Mouse (Mus musculus): ENCODE data around the gene Gm48552.

Gene Gm48552

DNA sequence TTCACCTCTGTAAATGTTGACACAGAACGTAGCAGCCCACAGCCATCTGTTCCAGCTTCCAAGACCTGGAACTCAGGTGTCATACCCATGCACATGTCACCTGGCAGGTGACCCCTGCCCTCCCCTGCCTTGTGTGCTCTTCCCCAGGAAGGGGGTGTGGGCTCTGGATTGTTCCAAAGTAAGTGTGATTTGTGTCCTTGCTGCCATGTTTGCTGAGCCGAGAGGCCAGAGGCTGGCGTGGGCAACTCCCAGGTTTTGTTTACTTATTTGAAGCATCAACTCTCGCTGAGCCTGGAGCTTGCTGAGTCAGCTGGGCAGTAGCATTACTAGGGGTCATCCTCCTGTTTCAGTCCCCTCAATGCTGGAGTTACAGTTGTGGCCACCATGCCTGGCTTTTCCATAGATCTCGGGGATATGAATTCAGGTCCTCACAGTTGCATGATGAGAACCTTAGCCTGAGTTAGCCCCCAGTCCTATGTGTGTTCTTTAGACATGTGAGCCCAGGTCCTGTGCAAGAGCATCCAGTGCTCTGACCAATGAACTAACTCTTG lies at the start of gene Gm48552:
TSS of gene Gm48552 (plus strand) at position 501 of the 551 bp plus-strand sequence.
- DNase-seq (ENCODE audit: low spot score) = no peak

DNA sequence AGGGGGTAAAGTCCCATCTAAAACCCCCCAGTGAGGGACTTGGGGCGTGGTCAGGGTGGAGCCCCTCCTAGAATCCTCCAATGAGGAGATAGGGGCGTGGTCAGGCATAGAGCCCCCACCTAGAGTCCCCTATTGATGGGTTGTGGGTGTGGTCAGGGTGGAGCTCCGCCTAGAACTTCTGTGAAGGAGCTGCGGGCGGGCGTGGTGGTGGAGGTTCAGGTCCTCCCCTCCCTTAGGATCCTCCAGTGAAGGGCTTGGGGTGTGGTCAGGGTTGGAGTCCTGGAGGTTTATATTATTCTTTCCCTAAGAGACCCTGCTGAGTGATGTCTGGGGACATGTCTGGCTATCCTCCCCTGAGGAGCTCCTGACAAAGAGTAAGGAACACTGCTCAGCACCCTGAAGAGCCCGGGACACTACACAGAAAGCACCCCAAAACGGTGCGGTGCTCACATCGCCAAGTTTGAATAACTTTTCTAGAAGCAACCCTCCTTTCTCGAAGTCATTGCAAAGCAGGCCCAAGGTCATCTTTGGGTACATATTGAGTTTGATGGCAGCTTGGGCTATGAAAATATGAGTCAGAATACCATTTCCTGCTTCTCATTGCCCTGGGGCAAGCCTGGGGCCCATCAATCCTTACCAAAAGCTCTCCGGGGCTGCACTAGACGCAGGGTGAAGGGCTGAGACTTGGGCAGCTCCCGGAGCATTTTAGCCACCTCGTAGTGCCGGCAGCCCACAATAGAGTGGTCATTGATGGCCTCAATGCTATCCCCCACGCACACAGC lies 48.1 kb upstream of the Gm48552 start:
- DNase-seq (ENCODE audit: low spot score) = no peak

DNA sequence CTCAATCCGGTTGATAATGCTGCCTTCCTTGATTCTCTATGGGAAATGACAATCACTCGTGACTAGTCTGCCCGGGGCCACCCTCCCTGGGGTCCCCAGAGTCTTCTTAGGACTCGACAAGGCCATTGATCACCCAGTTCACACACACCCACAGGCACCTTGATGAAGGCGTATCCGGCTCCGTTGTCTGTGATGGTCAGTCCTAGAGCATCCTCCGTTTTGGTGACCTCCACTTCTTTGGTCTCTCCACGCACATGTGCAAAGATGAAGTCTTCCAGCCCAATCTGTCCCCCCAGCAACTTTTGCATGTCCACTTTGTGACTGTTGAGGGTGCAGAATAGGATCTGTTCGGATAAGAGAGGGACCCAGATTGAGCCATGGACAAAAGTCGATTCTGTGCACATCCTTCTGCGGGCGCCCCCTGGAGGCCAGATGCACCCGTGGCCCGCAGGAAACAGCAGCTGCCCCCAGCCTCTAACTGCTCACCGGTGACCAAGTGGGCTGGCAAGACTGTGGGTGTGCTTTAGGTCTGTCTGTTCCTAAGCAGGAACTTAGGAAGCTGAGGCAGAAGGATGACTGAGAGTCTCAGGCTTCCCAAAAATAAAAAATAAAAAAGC lies 47.4 kb upstream of the Gm48552 start:
- peak; percentile 54 for DNase-seq (ENCODE audit: low spot score)

DNA sequence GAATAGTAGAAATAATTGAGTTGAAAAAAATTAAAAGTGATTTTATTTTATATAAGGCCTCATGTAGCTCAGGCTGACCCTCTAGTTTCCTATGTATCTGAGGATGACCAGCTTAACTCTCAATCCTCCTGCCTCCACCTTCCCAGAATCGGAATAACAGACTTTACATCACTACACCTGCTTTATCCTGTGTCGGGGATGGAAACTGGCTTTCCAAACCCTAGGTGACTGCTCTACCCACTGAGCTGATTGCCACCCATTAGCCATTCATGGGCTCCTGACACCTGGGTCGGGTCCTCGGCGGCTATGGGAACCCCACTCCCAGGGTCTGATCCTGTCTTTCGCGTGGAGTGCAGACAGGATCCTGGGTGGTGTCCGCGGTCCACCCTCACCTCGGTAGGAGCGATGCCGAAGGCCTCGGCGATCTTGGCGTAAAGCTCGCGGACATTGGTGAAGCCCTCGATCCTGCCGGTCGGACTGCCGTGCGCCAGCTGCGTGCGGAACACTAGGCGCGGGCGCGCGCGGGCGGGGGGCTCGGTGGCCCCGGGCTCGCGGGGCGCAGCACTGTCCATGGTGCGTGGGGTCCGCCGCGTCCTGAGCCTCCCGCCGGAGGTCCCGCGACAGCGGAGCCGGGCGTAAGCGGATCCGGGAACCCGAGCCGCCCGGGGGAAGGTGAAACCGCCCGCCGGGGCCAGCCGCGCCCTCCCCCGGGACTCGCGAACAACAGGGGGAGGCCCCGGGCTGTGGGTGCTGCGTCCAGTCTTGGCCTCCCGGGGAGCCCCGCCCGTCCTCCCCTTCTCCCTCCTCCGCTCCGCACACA lies 45.9 kb upstream of the Gm48552 start, which contains the start of gene Gipc3:
TSS of gene Gipc3 (minus strand) at position 581 of the 820 bp plus-strand sequence.
- DNase-seq (ENCODE audit: low spot score) = no peak

DNA sequence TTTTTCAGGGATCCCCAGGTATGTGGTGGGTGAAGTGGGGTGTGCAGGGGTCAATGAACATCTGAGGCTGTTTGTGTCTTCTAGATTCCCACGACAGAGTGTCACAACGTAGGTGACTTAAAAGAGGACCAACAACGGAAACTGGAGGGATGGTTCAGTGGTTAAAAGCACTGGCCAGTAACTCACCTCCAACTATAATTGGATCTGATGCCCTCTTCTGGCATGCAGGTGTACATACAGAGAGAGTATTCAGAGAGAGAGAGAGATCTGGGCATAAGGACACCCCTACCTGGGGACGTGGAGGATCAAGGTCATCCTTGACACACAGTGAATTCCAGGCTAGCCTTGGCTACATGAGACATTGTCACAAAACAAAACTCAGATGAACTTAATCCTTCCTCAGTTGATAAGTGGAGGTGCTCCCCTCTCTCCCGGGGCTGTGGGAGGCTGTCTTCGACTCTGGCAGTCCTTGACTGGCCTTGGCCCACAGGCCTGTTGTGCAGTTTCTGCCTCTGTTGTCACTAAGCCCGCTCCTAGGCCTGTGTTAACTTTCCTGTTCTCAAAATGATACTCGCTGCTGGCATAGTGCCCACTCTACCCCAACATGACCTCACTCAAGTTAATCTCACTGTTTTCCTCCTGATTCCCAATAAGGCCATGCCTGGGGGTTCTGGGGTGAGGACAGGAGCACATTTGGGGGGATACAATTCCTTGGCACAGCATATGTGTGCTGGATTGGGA lies 44.2 kb upstream of the Gm48552 start:
- DNase-seq (ENCODE audit: low spot score) = no peak

DNA sequence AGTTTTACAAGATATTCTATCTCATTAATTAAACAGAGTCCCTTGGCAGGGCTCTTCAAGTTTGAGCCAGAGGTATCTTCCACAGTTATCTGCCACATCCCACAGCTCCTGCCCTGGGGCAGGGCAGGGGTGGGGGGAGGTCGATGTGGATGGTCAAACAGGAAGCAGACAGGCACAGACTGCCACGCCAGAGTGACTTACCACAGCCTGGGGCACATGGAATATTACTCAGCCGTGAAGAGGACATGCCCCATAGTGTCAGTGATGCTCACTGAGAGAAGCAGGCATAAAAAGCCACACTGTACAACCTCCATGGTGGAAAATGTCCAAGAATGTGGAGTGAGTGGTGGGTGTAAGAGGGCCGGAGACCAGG lies 43.7 kb upstream of the Gm48552 start:
- no peak for DNase-seq (ENCODE audit: low spot score)

DNA sequence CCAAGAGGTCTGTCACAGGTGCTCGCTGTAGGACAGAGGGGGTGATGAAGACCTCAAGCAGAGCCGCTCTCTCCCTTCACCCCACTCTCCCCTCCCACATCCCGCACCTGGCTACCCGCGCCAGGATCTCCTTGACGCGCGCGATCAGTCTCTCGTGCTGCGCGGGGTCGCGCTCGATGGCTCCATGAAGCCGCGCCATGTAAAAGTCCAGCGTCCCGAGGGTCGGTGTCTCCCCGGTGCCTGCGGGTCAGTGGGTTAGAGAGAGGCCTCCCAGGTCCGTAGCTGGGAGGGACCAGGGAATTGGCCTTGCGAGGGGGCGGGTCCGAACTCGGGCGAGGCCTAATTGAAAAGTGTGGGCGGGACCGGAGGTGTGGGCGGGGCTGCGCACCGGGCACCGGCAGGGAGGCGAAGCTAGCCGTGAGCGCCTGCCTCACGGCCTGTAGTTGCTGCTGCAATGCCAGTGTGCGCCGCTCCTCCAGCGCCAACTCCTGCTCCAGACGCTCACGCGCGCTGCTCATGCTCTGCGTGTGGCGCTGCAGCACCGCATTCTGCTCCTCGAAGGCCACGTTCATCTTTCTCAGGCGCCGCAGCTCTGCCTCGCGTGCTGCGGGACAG lies 42.2 kb upstream of the Gm48552 start:
- no peak for DNase-seq (ENCODE audit: low spot score)

DNA sequence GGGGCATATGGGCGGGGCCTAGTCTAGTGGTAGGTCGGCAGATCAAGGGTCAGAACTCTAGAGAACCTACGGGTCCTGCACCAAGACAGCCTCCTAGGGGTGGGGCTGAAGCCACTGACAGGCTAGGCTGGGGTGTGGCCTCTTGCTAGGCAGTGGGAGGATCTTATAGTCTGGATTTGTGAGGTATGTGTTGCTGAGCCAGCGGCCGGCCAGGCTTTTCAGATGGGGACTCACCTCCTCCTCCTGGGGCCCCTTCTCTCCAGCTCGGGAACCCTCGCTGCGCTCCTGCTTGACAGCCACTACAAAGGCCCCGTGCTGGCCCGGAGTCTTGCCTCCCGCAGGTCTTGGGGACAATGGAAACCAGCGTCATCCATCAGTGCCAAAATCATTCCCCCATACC lies 39.7 kb upstream of the Gm48552 start:
- peak; percentile 67 for DNase-seq (ENCODE audit: low spot score)

DNA sequence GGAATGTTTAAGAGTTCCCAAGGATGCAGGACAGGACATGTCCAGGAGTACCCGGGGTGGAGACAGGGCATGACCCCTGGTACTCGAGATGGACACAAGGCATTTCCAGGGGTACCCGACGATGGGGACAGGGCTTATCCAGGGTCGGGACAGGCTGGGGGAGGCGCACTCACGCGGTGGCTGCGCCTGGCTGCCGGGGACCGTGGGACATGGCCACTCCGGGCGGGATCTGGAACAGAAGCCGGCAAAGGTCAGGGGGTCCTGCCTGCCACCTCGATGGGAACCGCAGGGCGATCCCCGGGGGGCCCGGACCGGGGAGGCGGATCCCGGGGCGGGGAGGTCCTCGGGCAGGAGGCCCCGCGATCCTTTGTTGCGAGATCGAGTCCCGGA lies 38.8 kb upstream of the Gm48552 start:
- no peak for DNase-seq (ENCODE audit: low spot score)

DNA sequence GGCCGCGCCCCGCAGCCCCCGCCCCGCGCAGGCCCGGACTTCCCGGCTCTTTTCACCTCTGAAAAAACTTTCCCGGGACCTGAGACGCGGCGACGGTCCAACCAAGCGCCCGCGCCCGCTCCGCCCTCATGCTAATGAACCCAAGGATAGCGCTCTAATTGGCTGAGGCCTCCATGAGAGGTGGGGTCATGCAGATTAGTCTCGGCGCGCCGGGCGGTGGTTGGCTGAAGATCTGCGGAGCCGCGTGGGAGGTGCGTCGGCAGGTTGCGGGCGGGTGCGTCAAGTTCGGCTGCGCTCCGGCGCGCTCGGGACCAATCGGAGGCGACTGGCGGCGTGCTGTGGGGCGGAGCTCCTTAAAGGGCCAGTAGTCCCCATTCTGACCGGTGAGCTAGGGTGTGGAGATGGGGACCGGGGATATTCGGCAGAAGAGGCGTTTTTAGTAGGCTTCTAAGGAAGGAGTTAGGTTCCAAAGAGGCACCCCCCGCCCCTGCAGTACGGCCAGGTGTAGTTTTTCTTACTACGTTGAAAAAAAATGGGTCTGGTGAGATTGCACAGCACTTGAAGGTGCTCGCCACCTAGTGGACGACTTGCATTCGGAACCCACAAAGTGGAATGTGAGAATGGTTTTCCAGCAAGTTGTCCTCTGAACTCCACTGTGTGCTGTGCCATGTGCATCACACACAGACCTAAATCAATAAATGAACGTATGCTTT lies 38.3 kb upstream of the Gm48552 start, which contains the start of gene Hmg20b:
TSS of gene Hmg20b (minus strand) at position 130 of the 713 bp plus-strand sequence.
- peak; percentile 98 for DNase-seq (ENCODE audit: low spot score)

DNA sequence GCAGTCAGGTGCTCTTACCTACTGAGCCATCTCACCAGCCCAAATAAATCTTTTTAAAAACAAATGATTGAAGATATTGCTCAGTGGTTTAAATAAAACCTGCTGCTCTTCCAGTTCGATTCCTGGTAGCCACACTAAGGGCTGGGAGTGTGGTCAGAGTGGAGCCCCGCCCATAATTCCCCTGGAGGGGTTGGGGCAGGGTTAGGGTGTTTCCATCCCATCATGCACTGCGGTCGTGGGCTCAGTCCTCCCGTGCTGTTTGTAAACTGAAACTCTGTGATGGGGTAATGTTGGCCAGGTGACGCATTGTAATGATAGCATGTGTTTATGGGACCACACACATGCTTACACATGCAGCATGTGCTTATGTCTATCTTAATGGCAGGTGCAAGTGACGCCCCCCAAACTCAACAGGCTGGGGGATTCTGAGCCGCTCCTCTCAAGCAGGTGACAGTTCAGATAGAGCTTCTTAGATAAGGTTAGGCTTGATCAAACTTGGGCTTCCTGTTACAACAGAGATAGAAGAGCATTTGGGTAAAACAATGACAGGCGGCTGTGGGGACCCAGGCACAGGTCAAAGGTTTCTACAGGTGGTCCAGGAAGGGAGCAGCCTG lies 37.0 kb upstream of the Gm48552 start:
- DNase-seq (ENCODE audit: low spot score) = no peak

DNA sequence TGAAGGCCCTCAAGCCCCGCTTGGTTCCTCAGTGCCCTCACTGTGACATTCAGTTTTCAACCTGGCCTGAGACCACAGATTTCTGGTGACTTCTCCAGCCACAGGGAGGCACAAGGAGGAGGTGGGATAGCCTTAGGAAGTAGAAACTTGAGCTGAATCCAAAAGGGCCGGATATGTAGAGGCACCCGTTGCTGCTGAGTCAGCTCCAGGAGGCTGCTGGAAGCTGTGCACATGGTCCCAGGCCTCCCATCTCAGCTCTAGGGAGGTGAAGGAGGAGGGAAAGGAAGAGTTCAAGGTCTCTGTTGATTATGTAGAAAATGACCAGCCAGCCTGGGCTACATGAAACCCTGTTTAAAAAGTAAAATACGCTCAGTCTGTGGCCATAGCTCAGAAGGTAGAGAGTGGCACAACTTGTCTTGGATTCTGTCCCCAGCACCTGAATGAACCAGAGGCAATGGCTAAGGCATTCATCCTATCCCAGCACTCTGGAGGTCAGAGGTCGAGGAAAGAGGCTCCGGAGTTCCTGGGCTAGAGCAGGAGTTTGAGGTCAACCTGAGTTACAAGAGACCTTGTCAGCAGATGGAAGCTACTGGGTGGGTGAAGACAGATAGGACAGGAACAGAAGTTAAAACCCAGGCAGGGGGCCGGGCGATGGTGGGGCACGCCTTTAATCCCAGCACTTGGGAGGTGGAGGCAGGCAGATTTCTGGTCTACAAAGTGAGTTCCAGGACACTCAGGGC lies 33.9 kb upstream of the Gm48552 start:
- no peak for DNase-seq (ENCODE audit: low spot score)

DNA sequence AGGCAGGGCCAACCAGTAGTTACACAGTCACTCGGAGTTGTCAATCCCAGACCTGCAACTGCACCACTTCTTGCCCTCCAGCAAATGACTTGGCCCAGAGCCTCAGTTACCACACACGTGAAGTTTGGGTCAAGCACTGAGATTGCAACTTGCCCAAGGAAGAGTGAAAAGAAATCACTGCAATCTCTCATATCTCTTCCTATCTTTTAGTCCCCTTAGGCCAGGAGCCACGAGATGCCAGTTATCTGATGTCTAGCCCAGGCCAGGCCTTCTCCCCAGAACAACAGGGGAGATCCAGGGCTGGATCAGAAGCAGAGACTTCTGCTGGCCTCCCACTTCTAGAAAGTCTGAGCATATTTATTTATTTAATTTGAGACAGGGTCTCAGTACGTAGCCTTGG lies 33.3 kb upstream of the Gm48552 start:
- peak; percentile 35 for DNase-seq (ENCODE audit: low spot score)

DNA sequence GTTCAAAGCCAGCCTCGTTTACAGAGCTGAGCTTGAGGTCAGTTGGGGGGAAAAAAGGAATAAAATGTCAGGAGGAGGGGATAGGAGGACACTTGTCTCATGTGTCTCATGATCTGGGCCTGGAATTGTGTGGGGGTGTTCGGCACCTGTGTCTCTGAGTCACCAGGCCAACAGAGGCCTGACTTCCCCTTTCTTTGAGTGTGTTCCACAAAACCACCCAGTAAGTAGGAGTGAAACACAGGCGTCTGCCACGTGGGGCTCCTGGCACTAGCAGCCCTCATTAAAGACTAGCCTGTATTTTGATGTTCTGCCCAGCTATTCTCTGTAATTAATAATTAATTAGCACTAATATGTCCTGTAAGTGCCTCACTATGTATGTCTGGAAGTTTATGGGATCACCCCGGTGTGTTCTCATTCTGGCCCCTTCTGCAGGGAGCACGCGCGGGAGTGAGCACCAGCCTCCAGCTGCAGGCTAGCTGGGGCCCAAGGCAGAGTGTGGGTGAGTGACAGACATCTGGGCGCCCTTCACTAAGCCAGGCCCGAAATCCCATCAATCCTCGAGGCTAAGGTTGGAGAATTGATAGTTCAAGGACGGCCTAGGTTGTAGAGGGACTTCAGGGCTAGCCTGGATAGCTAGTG lies 32.3 kb upstream of the Gm48552 start:
- no peak for DNase-seq (ENCODE audit: low spot score)

DNA sequence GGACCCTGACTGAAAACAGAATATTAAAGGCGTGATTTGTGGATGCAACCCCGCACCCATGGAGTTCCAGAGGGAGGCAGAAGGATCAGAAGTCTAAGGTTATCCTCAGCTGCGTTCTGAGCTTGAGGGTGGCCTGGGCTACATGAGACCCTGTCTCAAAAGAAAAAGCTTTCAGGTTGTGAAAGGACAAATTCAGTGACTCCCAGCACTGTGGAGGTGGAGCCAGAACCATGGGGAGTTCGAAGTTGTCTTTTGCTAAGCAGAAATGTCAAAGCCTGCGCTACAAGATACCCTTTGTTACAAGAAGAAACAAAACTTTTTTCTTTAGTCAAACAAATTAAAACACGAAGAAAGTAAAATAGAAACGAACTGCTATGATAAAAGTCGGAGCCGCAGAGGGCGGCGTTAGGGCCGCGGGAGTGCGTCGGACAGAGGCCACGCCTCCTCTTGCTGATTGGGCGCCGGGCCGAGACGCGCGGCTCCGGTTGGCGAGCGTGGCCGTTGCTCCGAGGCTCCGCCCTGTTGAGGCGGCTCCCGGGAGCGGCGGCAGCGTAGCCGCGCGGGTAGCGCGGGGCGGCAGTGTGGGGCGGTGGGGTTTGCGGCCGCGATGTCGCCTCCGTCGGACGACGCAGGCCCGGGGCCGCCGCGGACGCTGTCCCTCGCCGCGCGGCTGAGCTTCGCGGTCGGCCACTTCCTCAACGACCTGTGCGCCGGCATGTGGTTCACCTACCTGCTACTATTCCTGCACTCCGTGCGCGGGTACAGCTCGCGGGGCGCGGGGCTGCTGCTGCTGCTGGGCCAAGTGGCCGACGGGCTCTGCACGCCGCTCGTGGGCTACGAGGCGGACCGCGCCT lies 31.6 kb upstream of the Gm48552 start, which contains the start of gene Mfsd12:
TSS of gene Mfsd12 (plus strand) at position 501 of the 854 bp plus-strand sequence.
- DNase-seq (ENCODE audit: low spot score) = peak; percentile 86

DNA sequence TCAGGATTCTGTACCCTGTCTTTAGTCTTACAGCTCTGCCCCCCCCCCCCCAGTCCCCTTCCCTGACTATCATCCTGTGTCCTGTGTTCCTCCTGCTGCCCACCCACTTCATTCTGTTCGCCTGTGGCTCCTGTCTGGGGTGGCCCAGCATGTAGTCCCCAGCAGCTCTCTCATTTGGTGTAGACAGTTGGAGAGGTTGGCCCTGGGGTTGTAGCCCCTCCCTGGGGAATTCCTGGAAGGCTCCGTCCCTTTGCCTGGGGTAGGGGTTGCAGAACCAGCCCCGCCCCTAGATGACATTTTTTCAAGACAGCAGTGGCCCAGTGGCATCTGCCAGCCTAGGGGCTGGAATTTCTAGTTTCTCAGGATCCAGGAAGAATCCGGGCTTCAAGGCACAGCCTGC lies 30.6 kb upstream of the Gm48552 start:
- peak; percentile 76 for DNase-seq (ENCODE audit: low spot score)

DNA sequence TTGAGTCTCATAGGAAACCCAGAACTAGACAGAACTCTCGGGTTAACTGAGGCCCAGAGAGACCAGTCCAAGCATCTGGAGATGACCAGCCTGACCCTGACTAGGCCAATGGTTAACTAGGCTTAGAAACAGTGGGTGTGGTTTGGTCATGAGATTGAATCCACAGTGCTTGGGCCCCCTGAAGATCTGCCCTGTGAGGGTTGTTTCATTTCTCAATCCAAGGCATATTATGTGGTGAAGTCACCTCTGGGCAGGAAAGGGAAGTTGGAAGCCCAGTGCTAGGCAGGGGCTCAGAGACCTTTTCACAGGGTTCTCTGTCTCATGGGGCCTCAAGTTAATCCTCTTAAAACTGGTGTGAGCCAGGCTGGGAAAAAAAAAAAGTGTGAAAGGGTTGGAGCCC lies 30.0 kb upstream of the Gm48552 start:
- peak; percentile 87 for DNase-seq (ENCODE audit: low spot score)

DNA sequence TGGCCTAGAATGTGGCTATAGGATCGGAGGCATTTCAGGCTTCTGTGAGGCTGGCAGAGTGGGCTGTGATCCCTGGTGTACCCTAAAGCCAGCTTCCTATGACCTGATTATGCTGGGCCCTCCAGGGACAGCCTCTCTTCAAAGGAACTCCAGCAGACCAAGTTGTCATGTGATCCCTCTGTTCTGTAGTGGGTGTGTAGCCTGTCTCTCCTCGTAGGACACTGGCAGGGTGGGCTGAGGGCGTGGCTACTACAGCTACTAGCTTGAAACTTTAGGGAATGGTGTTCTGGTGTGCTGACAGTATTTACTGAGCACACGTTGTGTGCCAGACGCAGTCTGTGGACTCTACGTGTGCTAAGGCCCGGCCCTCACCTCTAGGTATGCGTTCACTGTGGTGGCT lies 28.1 kb upstream of the Gm48552 start:
- DNase-seq (ENCODE audit: low spot score) = no peak

Measured in adipocyte (in vitro differentiated cells).